Mouse (Mus musculus) spleen, adult 2 months (tissue): Measurements from ENCODE around the gene Mei1.

Source experiments
- CTCF ChIP-seq: fragments of 200-500 bp; IDR thresholded peaks from 2 replicates; pipeline ENCODE4 v1.5.1; 2011; ENCODE audit warnings: mild to moderate bottlenecking, inconsistent platforms; ENCODE audit not compliant: insufficient read depth, insufficient read length, insufficient replicate concordance; ENCODE audit errors: extremely low read depth
- POLR2A ChIP-seq: fragments of 200-500 bp; IDR thresholded peaks from 2 replicates; pipeline ENCODE4 v1.6.1; 2011; ENCODE audit warnings: low read depth, low read length, inconsistent platforms

GRCm38 (mm10) chr15:82159471-82159870, 89.7 kb downstream of the Mei1 start:
- TF ChIP-seq CTCF (no peak), POLR2A (no peak)
